Mouse (Mus musculus) gastrocnemius, postnatal 36 days (tissue): Measurements from ENCODE around the gene Pde4dip. TPM values are rescaled to one million over a fixed set of nuclear protein-coding genes. Genes with fewer than 3 reads are reported as not detected.

Source experiments
- DNase-seq, 2 experiments: peaks; one replicate each; pipeline ENCODE4 v3.0.0; 2022
- intact Hi-C: fragments of 180-260 bp; cut with DNase I; formaldehyde crosslinking; loops from one replicate; pipeline ENCODE4 v1.15.1; 2025
- total RNA-seq, 2 experiments: library from RNA; stranded (reverse); gene quantifications; 2 replicates each; pipeline ENCODE4 v1.2.3; 2021

Pde4dip gene
- total RNA-seq, 2 experiments from 2014 or later, result 2,796 to 3,405 TPM

DNA sequence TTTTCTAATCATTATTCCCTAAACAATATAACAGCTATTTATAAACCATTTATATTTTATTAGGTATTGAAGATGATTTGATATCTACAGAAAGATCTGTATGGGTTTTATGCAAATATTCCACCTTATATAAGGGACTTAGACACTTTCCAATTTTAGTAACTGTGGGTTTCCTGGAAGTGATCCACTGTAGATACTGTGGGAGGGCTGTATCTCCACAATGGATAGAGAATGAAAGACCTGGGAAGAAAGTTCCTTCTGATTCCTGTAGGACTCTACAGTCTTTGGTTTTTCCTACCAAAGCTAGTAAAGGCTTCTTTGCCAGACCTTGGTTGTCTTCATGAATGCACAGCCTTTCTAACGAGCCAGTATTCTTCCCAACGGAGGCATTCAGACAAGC, 21.2 kb upstream of the Pde4dip start:
- intact Hi-C loops, result no loop called here
- DNase-seq, result no peak

DNA sequence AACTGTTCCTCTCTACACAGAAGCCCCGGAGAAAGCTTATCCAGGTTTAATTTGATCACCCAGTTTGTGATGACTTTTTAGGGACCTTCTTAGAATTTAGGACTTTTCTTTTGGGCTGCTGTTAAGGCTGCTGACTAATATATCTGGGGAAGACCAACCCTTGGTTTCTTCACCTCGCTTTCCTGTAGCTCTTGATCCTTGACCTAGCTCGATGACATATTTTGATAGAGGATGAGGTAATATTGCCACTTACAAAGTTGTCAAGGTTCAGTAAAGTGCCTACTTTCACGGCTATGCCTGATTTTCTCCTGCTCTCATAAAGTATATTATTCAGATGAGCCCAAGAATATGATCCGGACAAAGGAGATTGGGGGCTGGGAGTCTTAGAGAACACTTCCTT, 13.1 kb upstream of the Pde4dip start:
- intact Hi-C loops, result no loop called here
- DNase-seq, result no peak

DNA sequence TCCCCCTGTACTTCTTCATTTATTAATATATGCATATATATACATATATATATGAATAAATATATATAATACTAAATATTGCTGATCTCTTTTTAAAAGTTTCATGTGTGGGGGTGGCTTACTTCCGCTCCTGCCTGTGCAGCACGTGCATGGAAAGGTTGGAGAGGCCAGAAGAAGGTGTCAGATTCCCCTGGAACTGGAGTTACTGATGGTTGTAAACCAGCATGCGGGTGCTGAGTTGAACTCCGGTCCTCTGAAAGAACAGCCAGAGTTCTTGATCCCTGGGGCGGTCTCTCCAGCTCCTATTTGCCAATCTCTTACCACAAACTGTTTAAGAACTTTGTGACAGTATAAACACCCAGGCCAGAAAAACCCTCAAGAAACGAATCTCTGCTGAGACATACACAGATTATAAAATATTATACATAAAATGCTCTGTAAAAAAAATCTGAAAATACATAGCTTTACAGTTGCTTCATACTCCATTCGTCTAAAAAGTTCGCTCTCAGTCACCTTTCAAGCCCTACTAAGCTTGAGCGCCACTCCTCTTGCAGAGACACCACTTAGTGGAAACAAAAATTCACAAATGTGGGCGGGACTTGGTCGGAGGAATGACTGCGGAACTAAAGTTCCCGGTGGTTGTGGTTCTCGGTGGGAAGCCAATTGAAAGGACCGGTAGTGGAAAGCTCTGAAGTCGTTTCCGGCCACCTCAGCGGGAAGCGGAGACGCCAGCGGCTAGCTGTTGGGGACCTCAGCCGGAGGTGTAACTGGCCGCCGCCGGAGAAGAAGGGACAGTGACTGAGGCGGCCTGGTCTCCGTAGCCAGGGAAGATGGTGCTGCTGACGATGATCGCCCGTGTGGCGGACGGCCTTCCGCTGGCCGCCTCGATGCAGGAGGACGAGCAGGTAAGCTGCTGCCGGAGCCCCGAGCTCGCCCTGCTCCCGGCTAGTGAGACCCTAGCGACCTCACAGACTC, 12.3 kb upstream of the Pde4dip start, which contains the start of gene Sec22b:
Sec22b (plus strand) TSS at position 675 of the 975 bp plus-strand sequence.
- intact Hi-C loops, result no loop called here

DNA sequence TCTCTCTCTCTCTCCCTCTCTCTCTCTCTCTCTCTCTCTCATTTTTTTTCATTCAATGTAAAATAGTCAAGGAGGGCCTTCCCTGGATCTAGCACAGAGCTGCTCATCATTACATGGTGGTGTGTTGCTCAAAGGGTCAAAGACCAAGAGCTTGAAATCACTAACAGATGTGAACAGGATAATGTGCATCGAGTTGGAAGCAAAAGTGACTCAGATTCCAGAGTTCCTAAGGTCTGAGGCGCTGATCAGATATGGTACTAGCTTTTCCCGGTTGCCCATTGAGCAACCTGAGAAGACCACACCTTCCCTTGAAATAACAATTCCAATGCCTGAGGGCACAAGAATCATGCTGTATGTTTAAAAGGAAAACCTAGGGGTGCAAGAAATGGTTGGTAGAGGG, 9.9 kb upstream of the Pde4dip start:
- intact Hi-C loops, result no loop called here
- no peak for DNase-seq

More for the DNA sequence above, 12.3 kb upstream of the Pde4dip start, which contains the start of gene Sec22b:
- DNase-seq, result peak; percentile 83 to 90

DNA sequence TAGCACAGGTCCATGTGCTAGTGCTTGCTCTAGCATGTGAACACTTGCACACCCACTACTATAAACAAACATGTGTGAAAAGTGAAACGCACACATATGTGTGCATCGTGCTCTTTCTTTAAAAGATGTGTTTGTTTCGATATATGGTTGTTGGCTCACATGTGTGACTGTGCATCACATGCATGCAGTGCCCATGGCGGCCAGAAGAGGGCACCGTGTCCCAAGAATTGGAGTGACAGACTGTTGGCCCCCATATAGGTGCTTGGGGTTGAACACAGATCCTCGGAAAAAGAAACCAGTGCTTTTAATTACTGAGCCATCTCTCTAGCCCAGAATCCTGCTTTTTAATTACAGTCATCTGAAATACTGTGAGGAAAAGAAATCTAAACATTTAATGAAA, 6.2 kb upstream of the Pde4dip start:
- no peak for DNase-seq

DNA sequence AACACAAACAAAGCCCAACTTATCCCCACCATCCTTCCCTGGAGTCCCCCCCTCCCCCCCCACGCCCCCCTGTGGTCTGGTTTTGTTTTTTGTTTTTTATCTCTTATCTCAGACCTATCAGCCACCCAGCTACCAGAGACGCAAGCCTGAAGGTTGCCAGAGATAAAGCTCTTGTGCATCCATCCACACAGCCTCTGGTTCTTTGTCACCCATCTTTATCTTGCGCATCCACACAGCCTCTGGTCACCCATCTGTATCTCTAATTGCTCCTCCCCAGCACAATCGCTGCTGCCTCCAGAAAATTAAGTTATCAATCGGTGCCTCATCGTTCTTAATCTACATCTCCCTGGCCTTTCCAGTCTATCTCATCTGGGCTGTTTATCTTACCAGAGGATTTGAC, 1.7 kb upstream of the Pde4dip start:
- intact Hi-C loops, result no loop called here
- DNase-seq, result no peak

More for the DNA sequence above, 6.2 kb upstream of the Pde4dip start:
- intact Hi-C loops, result no loop called here

DNA sequence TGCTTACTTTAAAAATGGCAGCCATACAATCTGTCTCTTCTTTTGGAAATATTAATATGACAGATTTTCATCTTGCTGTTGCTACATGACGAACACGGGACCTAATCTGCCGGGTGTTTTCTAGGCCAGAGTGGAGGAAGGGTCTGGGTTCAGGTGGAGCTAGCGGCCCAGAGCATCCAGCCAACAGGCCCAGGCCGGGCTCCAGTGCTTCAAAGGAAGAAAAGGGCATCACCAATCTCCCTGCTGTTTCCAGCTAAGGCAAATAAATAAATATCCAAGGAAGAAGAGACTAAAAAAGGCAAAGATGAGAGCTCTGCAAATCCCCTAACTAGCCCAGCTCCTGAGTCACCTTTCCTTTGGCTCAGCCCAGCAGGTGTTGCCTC, 731 bp downstream of the Pde4dip start:
- no peak for DNase-seq
- intact Hi-C loops, result loop anchor here (5.0 to 10.0 kb wide), 2 partner anchors 115 to 1123 kb away; no protein-coding TSS in a partner anchor

DNA sequence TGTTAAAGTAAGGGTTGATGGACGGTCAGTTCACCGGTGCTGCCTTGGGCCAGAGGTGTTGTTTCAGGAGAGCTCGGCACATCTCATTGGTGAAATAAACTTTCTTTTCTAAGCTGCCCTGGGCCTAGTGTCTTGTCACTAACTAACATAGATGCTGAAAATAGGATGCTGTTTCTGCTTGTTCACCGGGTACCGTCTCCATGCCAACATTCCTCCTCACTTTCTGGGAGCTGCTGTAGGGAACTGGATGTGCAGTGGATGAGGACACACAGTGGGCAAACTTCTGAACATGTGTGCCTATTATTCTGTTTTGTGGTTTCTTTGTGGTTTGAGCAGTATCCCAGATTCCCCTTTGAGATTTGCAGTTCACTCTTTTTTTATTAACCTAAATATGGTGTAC, 6.9 kb downstream of the Pde4dip start:
- intact Hi-C loops, result loop anchor here (10.0 kb wide), 1 partner anchor 1117 kb away; no protein-coding TSS in a partner anchor

DNA sequence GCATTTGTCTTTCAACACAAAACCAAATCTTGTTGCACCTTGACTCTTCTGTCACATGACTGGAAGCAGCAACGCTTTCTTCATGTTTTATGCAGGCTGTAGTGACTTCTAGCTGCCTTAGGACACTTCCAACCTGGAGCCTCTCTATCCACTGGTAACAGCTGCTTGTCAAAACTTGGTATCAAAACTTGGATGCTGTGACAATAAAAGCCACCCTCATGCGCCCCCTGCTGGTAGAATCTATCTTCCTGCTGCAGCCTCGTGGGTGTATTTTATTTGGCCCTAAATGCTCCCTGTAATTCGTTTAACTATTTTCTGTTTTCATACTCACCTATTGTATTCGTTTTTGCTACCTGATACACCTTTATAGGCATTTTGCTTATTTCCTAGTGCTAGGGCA, 9.3 kb downstream of the Pde4dip start:
- intact Hi-C loops, result loop anchor here (5.0 kb wide), 2 partner anchors 37 to 197 kb away; no protein-coding TSS in a partner anchor
- peak; percentile 68 to 69 for DNase-seq

More for the DNA sequence above, 6.9 kb downstream of the Pde4dip start:
- no peak for DNase-seq

DNA sequence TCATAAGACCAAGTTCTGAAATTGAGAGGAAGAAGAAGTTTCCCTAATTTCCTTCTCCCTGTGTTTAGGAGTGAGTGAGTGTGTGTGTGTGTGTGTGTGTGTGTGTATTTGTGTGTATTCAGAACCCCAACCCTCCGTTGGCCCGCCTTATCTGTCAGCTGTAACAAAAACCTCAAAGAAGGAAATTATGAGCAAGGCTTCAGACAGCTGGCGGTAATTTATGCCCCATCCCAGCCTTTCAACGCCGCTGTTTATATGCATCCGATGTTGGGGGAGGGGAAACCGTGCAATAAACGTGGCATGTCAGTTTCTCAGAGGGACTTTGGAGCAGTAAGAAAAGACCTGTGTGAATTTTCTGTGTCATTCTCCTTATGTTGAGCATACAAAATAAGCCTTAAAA, 12.2 kb downstream of the Pde4dip start:
- no peak for DNase-seq
- intact Hi-C loops, result loop anchor here (5.0 kb wide), 2 partner anchors 34 to 194 kb away; no protein-coding TSS in a partner anchor

DNA sequence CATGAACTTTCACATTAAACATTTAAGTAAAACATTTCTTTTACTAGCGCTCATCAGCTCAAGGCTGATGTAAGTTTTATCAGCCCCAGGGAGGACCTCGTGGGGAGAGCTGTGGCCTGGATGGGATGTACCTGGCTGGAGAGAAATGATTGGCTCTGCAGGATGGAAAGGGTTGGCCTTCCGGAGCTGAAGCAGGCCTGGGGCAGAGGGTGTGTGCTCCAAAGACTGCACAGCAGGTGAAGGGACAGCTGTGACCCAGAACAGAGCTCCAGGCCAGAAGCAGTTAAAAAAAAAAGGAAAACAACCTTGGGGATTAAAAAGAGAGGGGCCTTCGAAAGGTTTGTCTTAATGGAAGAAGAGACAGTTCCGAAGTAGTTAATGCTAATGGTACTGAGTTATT, 13.7 kb downstream of the Pde4dip start:
- intact Hi-C loops, result loop anchor here (5.0 kb wide), 3 partner anchors 32 to 192 kb away; no protein-coding TSS in a partner anchor
- no peak for DNase-seq

DNA sequence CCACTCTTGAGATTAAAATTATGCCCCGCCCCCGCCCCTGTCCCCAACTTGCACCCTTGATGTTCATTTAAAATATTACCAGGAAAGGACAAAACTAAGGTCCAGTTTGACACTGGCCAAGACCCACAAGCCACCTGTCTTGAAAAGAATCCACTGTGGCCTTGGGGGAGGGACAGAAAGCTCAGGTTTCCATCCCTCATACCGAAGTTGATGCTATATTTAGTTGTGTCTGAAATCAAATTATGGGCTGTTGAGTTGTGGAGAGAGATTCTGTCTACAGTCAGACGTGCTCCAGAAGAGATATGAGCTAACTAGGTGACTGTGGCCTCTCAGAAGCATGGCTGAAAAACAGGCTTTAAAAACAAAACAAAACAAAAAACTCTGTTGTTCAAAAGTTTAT, 18.8 kb downstream of the Pde4dip start:
- DNase-seq, result no peak
- intact Hi-C loops, result loop anchor here (5.0 kb wide), 2 partner anchors 42 to 102 kb away; no protein-coding TSS in a partner anchor

DNA sequence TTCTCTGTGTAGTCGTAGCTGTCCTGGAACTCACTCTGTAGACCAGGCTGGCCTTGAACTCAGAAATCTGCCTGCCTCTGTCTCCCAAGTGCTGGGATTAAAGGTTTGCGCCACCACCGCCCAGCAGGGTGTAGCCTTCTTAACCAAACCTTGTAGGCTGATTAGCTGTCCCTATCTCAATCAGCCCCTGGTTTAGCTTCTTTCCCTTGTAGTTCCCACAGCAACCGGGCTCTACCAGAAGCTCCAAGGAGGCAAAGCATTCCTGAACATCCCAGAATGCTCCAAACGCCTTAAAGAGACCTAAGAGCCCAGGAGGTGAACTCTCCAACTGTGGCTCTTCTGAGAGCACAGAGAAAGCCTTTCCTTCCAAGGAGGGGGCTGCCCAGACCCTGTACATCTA, 19.8 kb downstream of the Pde4dip start:
- intact Hi-C loops, result loop anchor here (5.0 kb wide), 1 partner anchor 41 kb away; no protein-coding TSS in a partner anchor
- no peak for DNase-seq

DNA sequence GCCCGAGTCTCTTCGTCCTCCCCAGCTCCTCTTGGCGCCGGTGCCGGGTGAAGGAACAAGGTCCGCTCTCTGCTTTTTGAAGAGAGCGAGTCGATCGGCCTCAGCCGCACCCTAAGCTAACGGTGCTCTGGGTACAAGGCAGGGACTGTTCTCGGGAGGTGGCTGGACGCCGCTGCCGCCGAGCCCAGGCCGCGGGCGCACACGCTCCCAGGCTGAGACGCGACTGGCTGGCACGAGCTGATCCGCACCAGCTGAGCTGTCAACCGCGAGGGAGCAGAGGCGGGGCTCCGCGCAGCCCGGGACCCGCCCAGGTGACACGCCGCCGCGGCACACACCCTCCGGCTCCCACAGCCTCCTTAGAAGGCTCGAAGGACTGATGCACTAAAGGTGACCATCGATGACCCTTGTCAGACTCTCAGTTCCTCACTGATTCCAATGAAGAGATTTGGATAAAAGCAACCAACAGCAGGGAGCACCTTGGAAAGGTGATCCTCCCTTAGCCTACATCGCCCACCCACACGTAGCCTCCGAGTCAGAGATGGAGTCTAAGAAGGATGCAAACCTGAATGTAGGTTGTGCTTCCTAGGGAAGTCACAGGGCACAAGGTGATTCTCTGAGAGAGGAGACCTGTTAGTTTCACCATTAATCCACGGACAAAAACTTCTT, 20.4 kb downstream of the Pde4dip start:
- DNase-seq, result peak; percentile 59 to 64
- intact Hi-C loops, result loop anchor here (5.0 kb wide), 1 partner anchor 41 kb away; no protein-coding TSS in a partner anchor

DNA sequence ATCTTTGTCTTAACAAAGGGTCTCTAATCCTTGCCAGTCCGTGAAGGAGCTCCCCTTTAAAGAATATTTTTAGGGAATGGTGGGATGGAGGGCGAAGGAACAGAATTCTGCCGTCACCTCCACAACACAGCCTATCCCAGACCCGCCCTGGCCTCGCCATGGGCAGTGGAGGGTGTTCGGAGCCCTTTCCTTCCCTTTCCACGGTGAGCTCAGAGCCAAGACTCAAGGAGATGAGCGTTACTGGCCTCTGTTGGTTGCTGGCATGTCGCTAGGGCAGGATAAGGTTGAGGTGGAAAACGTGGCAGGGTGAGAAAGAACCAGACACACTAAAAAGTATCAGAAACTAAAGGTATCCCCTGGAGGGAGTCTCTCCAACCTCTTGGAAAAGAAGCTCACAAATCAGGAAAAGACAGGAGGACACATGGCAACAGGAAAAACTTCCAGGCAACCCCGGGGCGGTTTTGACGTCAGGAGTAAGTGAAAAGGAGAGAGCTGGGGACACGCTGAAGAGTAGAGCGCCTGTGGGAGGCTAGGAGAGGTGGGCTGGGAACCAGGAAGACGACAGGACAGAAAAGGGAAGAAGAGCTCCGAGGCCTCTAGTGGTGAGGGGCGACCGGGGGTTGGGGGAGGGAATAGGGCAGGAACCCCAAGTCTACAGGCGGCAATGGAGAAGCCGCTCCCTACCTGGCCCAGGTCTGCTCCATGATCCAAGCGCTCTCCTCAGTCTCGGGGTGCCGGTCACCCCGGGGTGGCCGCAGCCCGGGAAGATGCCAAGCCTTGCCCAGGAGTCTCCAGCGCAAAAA, 21.1 kb downstream of the Pde4dip start:
- intact Hi-C loops, result loop anchor here (5.0 kb wide), 1 partner anchor 40 kb away; no protein-coding TSS in a partner anchor
- DNase-seq, result no peak

DNA sequence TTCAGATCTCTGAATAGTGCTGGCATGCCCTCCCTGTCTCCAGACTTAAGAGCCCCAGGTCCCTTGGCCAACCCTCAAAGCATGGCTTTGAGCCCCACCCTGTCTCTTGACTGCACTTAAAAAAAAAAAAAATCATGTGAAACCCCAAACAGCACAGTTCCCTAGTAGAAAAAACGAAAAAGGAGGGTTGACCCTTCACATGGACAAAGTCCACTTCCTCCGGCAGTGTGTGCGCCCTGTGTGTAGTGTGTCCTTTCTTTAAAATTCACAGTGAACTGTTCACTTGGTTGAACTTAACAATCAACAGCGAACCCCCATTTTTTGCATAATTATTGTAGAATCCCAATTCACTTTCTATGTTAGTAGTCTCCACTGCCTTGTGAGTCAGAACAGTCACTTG, 21.8 kb downstream of the Pde4dip start:
- DNase-seq, result no peak
- intact Hi-C loops, result loop anchor here (5.0 kb wide), 1 partner anchor 39 kb away; no protein-coding TSS in a partner anchor

DNA sequence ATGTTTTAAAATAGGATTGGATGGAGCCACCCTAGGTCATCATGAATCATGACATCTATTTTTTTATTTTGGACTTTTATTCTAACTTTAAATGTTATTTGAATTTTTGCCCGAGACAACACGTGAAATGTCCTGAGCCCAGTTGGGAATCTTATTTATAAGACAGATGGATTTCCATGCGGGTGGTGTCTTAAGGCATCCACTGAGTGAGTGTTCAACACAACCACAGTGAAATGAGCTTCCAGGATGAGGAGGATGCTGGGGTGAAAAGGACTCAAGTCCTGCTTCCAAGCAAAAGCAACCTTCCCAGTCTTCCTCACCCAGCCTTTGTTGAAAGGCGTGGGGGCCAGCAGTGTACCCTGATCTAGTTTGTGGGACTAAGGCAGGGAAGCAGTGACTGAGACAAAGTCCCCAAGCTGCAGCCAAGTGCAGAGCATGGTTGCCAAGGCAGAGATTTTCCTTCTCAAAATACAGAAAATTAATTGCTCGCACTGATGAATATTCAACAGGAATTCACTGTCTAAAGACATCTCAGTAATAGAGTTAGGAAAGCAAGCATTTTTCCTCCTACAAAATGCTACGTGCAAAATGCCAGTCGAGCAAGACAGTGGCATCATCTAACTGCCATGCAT, 27.6 kb downstream of the Pde4dip start:
- intact Hi-C loops, result no loop called here
- DNase-seq, result no peak

DNA sequence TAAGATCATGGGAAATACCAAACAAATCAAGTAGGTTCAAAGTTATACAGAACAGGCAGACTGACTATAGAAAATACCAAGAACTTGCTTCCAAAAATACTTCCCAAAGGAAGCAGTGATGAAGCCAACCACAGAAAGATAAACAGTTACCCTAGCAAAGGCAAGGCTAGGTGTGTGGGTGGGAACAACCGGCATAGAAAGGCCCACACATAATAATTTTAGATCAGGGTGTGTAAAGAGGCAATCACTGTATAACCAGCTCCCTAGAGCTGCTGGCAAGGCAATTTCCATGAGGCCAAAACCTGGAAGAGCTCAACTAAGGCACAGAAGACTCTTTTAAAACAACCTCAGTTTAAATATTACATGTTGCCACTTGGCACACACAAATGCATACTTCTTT, 29.1 kb downstream of the Pde4dip start:
- intact Hi-C loops, result no loop called here
- DNase-seq, result no peak

DNA sequence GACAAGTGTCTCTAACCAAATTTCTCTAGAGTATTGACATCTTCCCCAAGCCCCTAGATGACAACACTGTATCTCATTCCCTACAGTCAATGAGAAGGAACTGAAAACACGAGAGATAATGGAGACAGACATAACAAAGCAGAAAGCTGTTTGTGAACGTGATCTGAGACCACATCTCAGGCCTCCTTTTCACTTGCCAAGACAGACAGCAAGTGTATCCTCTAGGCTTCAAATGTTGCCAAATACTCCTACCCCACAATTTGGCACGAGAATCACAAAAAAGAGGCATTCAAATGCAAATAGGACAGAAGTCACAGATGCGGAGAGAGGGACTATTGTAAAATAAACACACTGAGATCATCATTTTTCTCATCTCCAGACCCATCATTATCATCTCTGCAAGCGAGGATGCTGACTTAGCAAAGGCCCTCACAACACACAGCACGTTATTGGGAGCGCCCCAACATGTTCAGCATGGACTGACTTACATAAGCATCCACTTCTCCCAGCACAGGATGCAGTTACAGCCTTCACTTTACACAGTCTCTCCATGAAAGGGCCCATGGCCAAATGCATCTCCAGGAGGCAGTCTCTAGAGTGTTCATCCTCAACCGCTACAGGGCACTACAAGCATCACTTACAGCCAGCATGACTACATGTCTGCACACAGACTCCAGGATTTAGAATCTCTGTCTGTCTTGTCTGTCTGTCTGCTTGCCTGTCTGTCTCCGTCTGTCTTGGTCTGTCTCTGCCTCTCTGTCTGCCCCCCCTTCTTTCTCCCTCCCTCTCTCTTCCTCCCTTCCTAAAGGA, 33.7 kb downstream of the Pde4dip start:
- DNase-seq, result no peak
- intact Hi-C loops, result no loop called here
